Mouse (Mus musculus): ENCODE measurements around the gene Tmem235. TPM values are rescaled to one million over a fixed set of nuclear protein-coding genes. Genes with fewer than 3 reads are reported as not detected.
A peak's percentile ranks its signal among the peaks of the same experiment; 100 is the strongest.

Gene Tmem235
- polyA plus RNA-seq, 1 experiment from 2014 or later, result not detected

- 79% methylated on average over 1 of the region's 1 CpGs for WGBS
- no peak overlapping the region for H3K4me3 ChIP-seq (ENCODE audit: low read depth, low read length)
- H3K4me2 ChIP-seq (replicated peaks; ENCODE audit: low read depth, low read length), result no peak overlapping the region
- DNase-seq (ENCODE audit: low spot score), result no peak
- H3K36me3 ChIP-seq (ENCODE audit: control insufficient read depth, insufficient read depth, low read length), result no peaks in the 10 kb centered on the region
- H3K9me3 ChIP-seq (ENCODE audit: control insufficient read depth, low read length), result no peaks in the 10 kb centered on the region
- H3K27ac ChIP-seq (ENCODE audit: low read depth, low read length), result no peak overlapping the region
- H3K27me3 ChIP-seq (ENCODE audit: control insufficient read depth, insufficient read depth, low read length), result no peaks in the 10 kb centered on the region
- no peak for ATAC-seq (ENCODE audit: low FRiP score)
- H3K4me1 ChIP-seq (replicated peaks; ENCODE audit: control insufficient read depth, insufficient read depth, low read length), result no peaks in the 10 kb centered on the region
- no peak overlapping the region for H3K9ac ChIP-seq (ENCODE audit: low read depth, low read length)
Observed at GRCm38 (mm10) chr11:117839021-117839420, 21.5 kb upstream of the Tmem235 start.

GRCm38 (mm10) chr11:117840910-117841309 lies 19.6 kb upstream of the Tmem235 start:
- DNase-seq (ENCODE audit: low spot score) (no peak), ATAC-seq (ENCODE audit: low FRiP score) (no peak)
- no peak overlapping the region for H3K27ac ChIP-seq (ENCODE audit: low read depth, low read length)
- no peaks in the 10 kb centered on the region for H3K9me3 ChIP-seq (ENCODE audit: control insufficient read depth, low read length)
- H3K27me3 ChIP-seq (ENCODE audit: control insufficient read depth, insufficient read depth, low read length), result no peaks in the 10 kb centered on the region
- H3K9ac ChIP-seq (ENCODE audit: low read depth, low read length), result no peak overlapping the region
- H3K36me3 ChIP-seq (ENCODE audit: control insufficient read depth, insufficient read depth, low read length), result no peaks in the 10 kb centered on the region
- H3K4me2 ChIP-seq (replicated peaks; ENCODE audit: low read depth, low read length), result no peak overlapping the region
- no peaks in the 10 kb centered on the region for H3K4me1 ChIP-seq (replicated peaks; ENCODE audit: control insufficient read depth, insufficient read depth, low read length)
- H3K4me3 ChIP-seq (ENCODE audit: low read depth, low read length), result no peak overlapping the region
- WGBS, result 45% methylated on average over 1 of the region's 1 CpGs

- Histone ChIP-seq H3K36me3 (ENCODE audit: control insufficient read depth, insufficient read depth, low read length) (no peaks in the 10 kb centered on the region), H3K4me1 (replicated peaks; ENCODE audit: control insufficient read depth, insufficient read depth, low read length) (peaks cover 5% of the 10 kb centered on the region; the same call in 1 of the 2 replicates), H3K4me2 (replicated peaks; ENCODE audit: low read depth, low read length) (no peak overlapping the region), H3K27me3 (ENCODE audit: control insufficient read depth, insufficient read depth, low read length) (no peaks in the 10 kb centered on the region), H3K9me3 (ENCODE audit: control insufficient read depth, low read length) (no peaks in the 10 kb centered on the region), H3K27ac (ENCODE audit: low read depth, low read length) (no peak overlapping the region), H3K9ac (ENCODE audit: low read depth, low read length) (no peak overlapping the region), H3K4me3 (ENCODE audit: low read depth, low read length) (no peak overlapping the region)
- no peak for DNase-seq (ENCODE audit: low spot score)
- WGBS, result 88% methylated on average over 2 of the region's 2 CpGs
- ATAC-seq (ENCODE audit: low FRiP score), result no peak
Observed at GRCm38 (mm10) chr11:117843434-117843833, 17.1 kb upstream of the Tmem235 start.

DNA sequence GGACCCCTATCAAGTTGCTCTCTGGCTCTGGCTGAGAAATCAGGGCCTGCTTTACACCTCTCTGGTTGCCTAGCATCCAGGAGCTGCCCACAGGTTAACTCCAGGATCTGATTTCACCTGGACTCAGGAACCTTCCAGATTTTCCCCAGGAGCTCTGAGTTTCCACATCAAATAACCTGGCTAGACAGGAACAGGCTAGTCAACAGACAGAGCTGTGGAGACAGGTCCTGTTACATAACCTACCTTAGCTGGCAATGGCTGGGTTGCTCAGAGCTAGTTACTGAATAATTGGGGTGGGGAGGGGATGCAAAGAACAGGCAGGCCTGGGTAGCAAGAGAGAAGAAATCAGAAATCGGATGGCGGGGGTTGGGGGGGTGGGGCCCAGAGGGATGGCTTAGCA lies 15.6 kb upstream of the Tmem235 start:
- H3K27me3 ChIP-seq (ENCODE audit: control insufficient read depth, insufficient read depth, low read length), result no peaks in the 10 kb centered on the region
- no peak overlapping the region for H3K9ac ChIP-seq (ENCODE audit: low read depth, low read length)
- no peak overlapping the region for H3K27ac ChIP-seq (ENCODE audit: low read depth, low read length)
- WGBS, result 69% methylated on average over 2 of the region's 2 CpGs
- no peak overlapping the region for H3K4me2 ChIP-seq (replicated peaks; ENCODE audit: low read depth, low read length)
- ATAC-seq (ENCODE audit: low FRiP score) (no peak), DNase-seq (ENCODE audit: low spot score) (no peak)
- no peaks in the 10 kb centered on the region for H3K36me3 ChIP-seq (ENCODE audit: control insufficient read depth, insufficient read depth, low read length)
- no peaks in the 10 kb centered on the region for H3K9me3 ChIP-seq (ENCODE audit: control insufficient read depth, low read length)
- H3K4me1 ChIP-seq (replicated peaks; ENCODE audit: control insufficient read depth, insufficient read depth, low read length), result peaks cover 9% of the 10 kb centered on the region; the same call in 1 of the 2 replicates
- H3K4me3 ChIP-seq (ENCODE audit: low read depth, low read length), result no peak overlapping the region

DNA sequence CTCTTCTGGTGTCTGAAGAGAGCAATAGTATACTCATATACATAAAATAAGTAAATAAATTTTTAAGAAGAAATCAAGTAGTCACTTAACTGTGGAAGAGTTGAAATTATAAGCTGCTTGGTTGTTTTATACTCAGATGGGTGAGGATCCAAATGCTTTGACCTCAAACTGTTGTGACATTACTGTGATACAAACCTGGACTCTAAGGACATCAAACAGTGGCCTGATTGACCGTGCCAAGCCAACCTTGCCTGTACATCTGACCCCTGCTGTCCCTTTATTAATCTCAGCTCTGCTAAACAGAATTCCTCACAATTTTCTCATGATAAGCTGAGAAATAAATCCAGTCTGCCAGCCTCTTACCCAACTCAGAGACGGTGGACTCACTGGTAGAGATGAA lies 14.9 kb upstream of the Tmem235 start:
- Histone ChIP-seq H3K36me3 (ENCODE audit: control insufficient read depth, insufficient read depth, low read length) (no peaks in the 10 kb centered on the region), H3K4me2 (replicated peaks; ENCODE audit: low read depth, low read length) (no peak overlapping the region), H3K27ac (ENCODE audit: low read depth, low read length) (no peak overlapping the region), H3K9ac (ENCODE audit: low read depth, low read length) (no peak overlapping the region), H3K27me3 (ENCODE audit: control insufficient read depth, insufficient read depth, low read length) (no peaks in the 10 kb centered on the region), H3K4me1 (replicated peaks; ENCODE audit: control insufficient read depth, insufficient read depth, low read length) (peaks cover 12% of the 10 kb centered on the region; the same call in 1 of the 2 replicates), H3K9me3 (ENCODE audit: control insufficient read depth, low read length) (no peaks in the 10 kb centered on the region), H3K4me3 (ENCODE audit: low read depth, low read length) (no peak overlapping the region)
- no peak for DNase-seq (ENCODE audit: low spot score)
- WGBS, result 80% methylated on average over 2 of the region's 2 CpGs
- no peak for ATAC-seq (ENCODE audit: low FRiP score)

- Histone ChIP-seq H3K4me1 (replicated peaks; ENCODE audit: control insufficient read depth, insufficient read depth, low read length) (peaks cover 12% of the 10 kb centered on the region; the same call in 1 of the 2 replicates), H3K36me3 (ENCODE audit: control insufficient read depth, insufficient read depth, low read length) (no peaks in the 10 kb centered on the region), H3K27me3 (ENCODE audit: control insufficient read depth, insufficient read depth, low read length) (no peaks in the 10 kb centered on the region), H3K4me3 (ENCODE audit: low read depth, low read length) (no peak overlapping the region), H3K27ac (ENCODE audit: low read depth, low read length) (no peak overlapping the region), H3K4me2 (replicated peaks; ENCODE audit: low read depth, low read length) (no peak overlapping the region), H3K9ac (ENCODE audit: low read depth, low read length) (no peak overlapping the region), H3K9me3 (ENCODE audit: control insufficient read depth, low read length) (no peaks in the 10 kb centered on the region)
- WGBS, result 60% methylated on average over 5 of the region's 5 CpGs
- DNase-seq (ENCODE audit: low spot score), result no peak
- no peak for ATAC-seq (ENCODE audit: low FRiP score)
Observed at GRCm38 (mm10) chr11:117846640-117847039, 13.9 kb upstream of the Tmem235 start.

GRCm38 (mm10) chr11:117847593-117848215 lies 12.8 kb upstream of the Tmem235 start:
- Histone ChIP-seq H3K4me2 (replicated peaks; ENCODE audit: low read depth, low read length) (no peak overlapping the region; the same call in 1 of the 2 replicates), H3K27me3 (ENCODE audit: control insufficient read depth, insufficient read depth, low read length) (no peaks in the 10 kb centered on the region), H3K4me1 (replicated peaks; ENCODE audit: control insufficient read depth, insufficient read depth, low read length) (peaks cover 12% of the 10 kb centered on the region; the same call in 1 of the 2 replicates), H3K27ac (ENCODE audit: low read depth, low read length) (peak overlapping the region; percentile 91; the same call in 1 of the 2 replicates), H3K36me3 (ENCODE audit: control insufficient read depth, insufficient read depth, low read length) (0 out of 2 replicates have a peak, but pooled peaks cover under 1% of the 10 kb centered on the region), H3K9ac (ENCODE audit: low read depth, low read length) (peak overlapping the region; percentile 63; the same call in 1 of the 2 replicates), H3K4me3 (ENCODE audit: low read depth, low read length) (no peak overlapping the region), H3K9me3 (ENCODE audit: control insufficient read depth, low read length) (no peaks in the 10 kb centered on the region)
- WGBS, result 81% methylated on average over 7 of the region's 7 CpGs
- DNase-seq (ENCODE audit: low spot score), result no peak
- ATAC-seq (ENCODE audit: low FRiP score), result no peak

GRCm38 (mm10) chr11:117848271-117848984 lies 12.1 kb upstream of the Tmem235 start:
- H3K9ac ChIP-seq (ENCODE audit: low read depth, low read length), result peak overlapping the region; percentile 63
- H3K27me3 ChIP-seq (ENCODE audit: control insufficient read depth, insufficient read depth, low read length), result no peaks in the 10 kb centered on the region
- DNase-seq (ENCODE audit: low spot score), result no peak
- no peaks in the 10 kb centered on the region for H3K9me3 ChIP-seq (ENCODE audit: control insufficient read depth, low read length)
- H3K4me1 ChIP-seq (replicated peaks; ENCODE audit: control insufficient read depth, insufficient read depth, low read length), result peaks cover 12% of the 10 kb centered on the region; the same call in 1 of the 2 replicates
- peak overlapping the region; percentile 44 for H3K4me2 ChIP-seq (replicated peaks; ENCODE audit: low read depth, low read length)
- 12% methylated on average over 19 of the region's 19 CpGs for WGBS
- peak; percentile 87 for ATAC-seq (ENCODE audit: low FRiP score)
- H3K4me3 ChIP-seq (ENCODE audit: low read depth, low read length), result peak overlapping the region; percentile 68
- H3K27ac ChIP-seq (ENCODE audit: low read depth, low read length), result peak overlapping the region; percentile 91
- 0 out of 2 replicates have a peak, but pooled peaks cover 6% of the 10 kb centered on the region for H3K36me3 ChIP-seq (ENCODE audit: control insufficient read depth, insufficient read depth, low read length)
